Mouse (Mus musculus) brain, adult 2 months (tissue): ENCODE data around the gene Jph2.
A peak's percentile ranks its signal among the peaks of the same experiment; 100 is the strongest.
"Not testable (repeated sequence)": the region's sequence is repeated elsewhere in the genome, so short reads cannot be mapped to it uniquely, and the experiment has no call there.

Experiments
- DNase-seq: peaks from one replicate; pipeline ENCODE4 v3.0.0; 2011; ENCODE audit warnings: low read depth, low spot score

Gene Jph2

DNA sequence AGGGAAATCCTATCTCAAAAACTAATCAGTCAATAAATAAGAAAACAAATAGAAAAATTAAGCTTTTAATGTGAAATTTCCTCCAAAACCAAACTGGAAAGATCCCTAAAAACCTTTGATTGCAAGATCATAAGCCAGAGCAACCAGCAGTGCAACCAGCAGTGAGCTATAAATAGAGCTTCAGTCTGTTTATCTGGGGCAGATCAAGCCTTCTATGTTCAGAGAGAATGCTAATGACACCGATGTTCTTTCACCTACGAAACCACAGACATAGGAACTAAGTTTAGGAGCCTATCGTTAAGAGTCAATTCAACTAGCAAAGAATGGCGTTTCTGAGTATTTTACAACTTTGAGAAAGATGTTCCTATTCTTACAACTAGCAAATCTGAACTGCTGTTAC lies 14.0 kb upstream of the Jph2 start:
- no peak for DNase-seq

- DNase-seq, result not testable (repeated sequence)
These were observed 13.6 kb upstream of the Jph2 start for GRCm38 (mm10) chr2:163411344-163411743.

DNA sequence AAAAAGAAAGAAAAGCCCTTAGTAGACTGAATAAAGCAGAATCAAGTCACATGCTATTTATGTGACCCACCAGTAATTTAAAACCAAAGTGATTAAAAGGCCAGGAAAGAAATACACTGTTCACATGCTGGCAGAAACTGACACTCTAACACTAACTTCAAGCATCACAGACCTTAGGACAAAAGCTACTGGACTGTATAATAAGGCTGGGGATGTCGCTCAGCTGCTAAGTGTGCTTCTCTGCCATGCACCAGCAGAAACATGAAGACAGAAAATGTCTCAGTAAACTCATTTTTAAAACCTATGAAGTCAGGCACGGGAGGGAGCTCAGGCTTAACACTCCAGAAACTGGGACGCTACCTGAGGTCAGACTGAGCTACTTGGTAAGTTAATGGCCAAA lies 12.4 kb upstream of the Jph2 start:
- no peak for DNase-seq

GRCm38 (mm10) chr2:163404037-163404815 lies 6.4 kb upstream of the Jph2 start:
- no peak for DNase-seq

GRCm38 (mm10) chr2:163401221-163401620 lies 3.4 kb upstream of the Jph2 start:
- DNase-seq, result peak; percentile 89

- no peak for DNase-seq
These were observed 1.4 kb upstream of the Jph2 start for GRCm38 (mm10) chr2:163399222-163399621.

- no peak for DNase-seq
These were observed 977 bp upstream of the Jph2 start for GRCm38 (mm10) chr2:163398770-163399169.

DNA sequence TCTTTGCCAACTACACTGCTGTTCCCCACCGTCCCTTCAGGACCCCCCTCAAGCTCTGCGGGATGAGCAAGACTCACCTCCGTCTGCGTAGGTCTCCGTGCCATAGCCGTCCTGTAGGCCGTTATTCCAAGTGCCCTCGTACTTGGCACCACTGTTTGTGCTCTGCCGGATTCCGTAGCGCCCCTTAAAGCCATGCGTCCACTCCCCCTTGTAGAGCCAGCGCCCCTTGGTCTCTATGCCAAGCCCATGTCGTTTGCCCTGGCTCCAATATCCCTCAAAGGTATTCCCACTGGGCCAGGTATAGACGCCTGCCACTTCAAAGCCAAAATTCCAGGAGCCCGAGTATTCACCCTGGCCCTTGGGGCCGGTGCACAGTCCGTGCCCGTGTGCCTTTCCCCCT lies 722 bp downstream of the Jph2 start:
- DNase-seq, result no peak

DNA sequence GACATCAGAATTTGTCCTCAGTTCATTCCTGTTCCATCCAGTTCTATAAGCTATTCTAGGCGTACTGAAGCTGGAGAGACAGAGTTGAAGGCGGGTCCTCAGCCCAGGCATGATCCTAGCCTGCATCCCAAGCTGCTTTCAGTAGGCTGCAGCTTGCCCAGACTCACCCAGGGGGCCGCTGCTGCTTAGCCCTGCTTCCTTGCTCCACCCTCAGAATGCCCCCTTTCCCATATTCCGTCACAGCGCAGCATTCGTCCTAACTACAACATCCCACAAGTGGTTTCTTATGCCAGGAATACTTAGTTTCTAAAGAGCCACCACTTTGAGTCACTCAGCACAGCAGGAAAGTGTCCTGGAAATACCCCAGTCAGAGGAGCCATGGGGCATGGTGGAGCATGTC lies 2.8 kb downstream of the Jph2 start:
- DNase-seq, result no peak

GRCm38 (mm10) chr2:163393976-163394375 lies 3.8 kb downstream of the Jph2 start:
- DNase-seq, result no peak

- no peak for DNase-seq
These were observed 4.6 kb downstream of the Jph2 start for GRCm38 (mm10) chr2:163393241-163393640.

DNA sequence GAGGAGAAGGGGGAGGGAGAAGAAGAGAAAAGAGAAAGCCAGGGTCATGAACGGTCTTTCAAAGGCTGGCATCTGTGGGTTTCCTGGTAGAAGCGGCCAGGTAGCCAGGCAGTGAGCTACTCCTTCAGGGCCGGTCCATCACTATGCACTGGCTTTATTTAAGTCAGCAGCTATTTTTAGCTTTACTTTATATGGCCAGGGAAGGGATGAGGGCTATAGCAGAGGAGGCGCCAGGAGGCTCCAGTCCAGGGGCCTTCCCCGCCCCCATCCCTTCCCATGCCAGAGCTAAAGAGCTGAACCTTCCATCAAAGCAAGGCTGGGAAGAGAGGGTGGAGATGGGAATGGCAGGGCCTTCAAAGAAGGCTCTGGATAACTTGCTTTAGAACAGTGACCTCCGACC lies 5.4 kb downstream of the Jph2 start:
- DNase-seq, result no peak

- DNase-seq, result no peak
These were observed 11.2 kb downstream of the Jph2 start for GRCm38 (mm10) chr2:163386423-163387190.

DNA sequence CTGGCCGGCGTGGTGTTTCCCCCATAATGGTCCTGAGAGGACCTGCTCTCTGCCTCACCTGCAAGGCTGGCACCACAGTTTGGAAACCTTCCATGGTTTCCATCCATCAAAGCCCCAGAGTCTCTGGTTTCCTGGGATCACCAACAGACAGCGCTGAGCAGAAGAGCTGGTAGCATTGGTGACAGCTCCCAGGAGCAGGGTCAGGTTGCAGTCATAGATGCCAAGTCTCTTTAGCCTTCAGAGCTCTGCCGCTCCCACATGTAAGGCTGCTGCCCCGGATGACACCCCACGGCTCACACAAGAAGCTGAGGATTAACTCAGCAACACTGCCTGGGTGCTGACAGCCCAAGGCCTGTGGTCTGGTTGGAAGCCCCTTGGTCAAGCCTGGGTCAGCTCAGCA lies 12.7 kb downstream of the Jph2 start:
- no peak for DNase-seq

DNA sequence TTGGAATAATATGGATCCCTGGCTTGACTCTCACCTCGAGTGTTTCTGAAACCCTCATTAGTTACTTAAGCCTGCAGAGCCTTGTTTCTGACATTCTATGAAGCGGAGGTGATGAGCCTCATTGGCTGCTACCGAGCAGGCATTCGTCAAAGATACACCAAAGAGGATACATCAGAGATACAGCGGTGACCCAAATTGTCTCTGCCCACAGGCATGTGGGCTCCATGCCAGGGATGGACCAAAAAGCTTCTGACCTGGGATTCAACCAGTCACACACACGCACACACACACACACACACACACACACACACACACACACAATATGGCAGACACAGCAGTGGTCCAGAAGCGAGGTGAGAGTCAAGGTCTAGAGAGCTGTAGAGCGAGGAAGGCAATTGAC lies 16.5 kb downstream of the Jph2 start:
- peak; percentile 12 for DNase-seq

DNA sequence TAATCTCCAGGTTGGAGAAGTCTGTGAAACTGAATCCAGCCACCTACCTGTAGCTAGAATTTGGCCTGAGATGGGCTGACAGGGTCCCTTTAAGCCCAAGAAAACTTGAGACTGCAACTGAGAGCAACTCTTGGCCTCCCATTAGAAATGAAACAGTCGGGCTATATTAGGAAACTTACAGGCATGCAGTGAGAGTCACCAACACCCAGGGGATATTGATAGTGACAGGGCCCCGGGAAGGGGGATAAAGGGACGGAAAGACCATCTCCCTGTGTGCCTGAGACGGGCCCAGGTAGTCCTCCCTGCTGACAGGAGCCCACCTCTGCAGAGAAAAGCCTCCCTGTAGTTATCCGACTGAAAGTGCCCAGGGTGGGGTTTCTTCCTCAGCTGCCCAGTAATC lies 18.4 kb downstream of the Jph2 start:
- DNase-seq, result no peak

- no peak for DNase-seq
These were observed 21.7 kb downstream of the Jph2 start for GRCm38 (mm10) chr2:163376082-163376481.

GRCm38 (mm10) chr2:163375468-163375867 lies 22.3 kb downstream of the Jph2 start:
- no peak for DNase-seq

DNA sequence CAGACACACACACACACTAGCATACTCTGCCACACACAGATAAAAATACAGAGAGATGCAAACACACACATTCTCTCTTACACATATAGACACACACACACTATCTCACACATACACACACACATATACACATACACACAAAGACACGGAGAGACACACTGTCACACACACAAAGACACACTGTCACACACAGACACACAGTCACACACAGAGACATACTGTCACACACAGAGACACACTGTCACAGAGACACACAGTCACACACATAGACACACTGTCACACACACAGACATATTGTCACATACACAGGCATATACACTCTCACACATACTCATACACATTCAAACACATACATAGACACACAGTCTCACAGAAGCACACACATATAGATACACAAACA lies 25.2 kb downstream of the Jph2 start:
- no peak for DNase-seq

- DNase-seq, result no peak
These were observed 27.6 kb downstream of the Jph2 start for GRCm38 (mm10) chr2:163370175-163370574.

GRCm38 (mm10) chr2:163364785-163365541 lies 32.8 kb downstream of the Jph2 start:
- no peak for DNase-seq
